Mouse (Mus musculus): ENCODE results near the gene Klf6.

The Klf6 gene

GRCm38 (mm10) chr13:5862003-5862625 is 832 bp downstream of the Klf6 start:
- intact Hi-C loops (cut with DNase I), result loop anchor here (10.0 kb wide), 1 partner anchor 1197 kb away; no protein-coding TSS in a partner anchor

- intact Hi-C loops (cut with DNase I), result loop anchor here (10.0 kb wide), 1 partner anchor 1198 kb away; no protein-coding TSS in a partner anchor
These were observed 1.5 kb downstream of the Klf6 start for GRCm38 (mm10) chr13:5862626-5863407.

GRCm38 (mm10) chr13:5863408-5863891 is 2.2 kb downstream of the Klf6 start:
- intact Hi-C loops (cut with DNase I), result loop anchor here (10.0 kb wide), 1 partner anchor 1199 kb away; no protein-coding TSS in a partner anchor

- intact Hi-C loops (cut with DNase I), result loop anchor here (10.0 kb wide), 1 partner anchor 1200 kb away; no protein-coding TSS in a partner anchor
These were observed 3.2 kb downstream of the Klf6 start for GRCm38 (mm10) chr13:5864265-5865097.

- intact Hi-C loops (cut with DNase I), result loop anchor here (10.0 kb wide), 1 partner anchor 1200 kb away; no protein-coding TSS in a partner anchor
These were observed 3.8 kb downstream of the Klf6 start for GRCm38 (mm10) chr13:5865098-5865415.

GRCm38 (mm10) chr13:5866091-5866490 is 4.8 kb downstream of the Klf6 start:
- intact Hi-C loops (cut with DNase I), result loop anchor here (10.0 kb wide), 1 partner anchor 1201 kb away; no protein-coding TSS in a partner anchor

- intact Hi-C loops (cut with DNase I), result loop anchor here (10.0 kb wide), 1 partner anchor 1202 kb away; no protein-coding TSS in a partner anchor
These were observed 5.2 kb downstream of the Klf6 start for GRCm38 (mm10) chr13:5866532-5866931.

- intact Hi-C loops (cut with DNase I), result loop anchor here (10.0 kb wide), 1 partner anchor 1204 kb away; no protein-coding TSS in a partner anchor
These were observed 7.1 kb downstream of the Klf6 start for GRCm38 (mm10) chr13:5868376-5868775.

- intact Hi-C loops (cut with DNase I), result loop anchor here (10.0 kb wide), 1 partner anchor 1205 kb away; no protein-coding TSS in a partner anchor
These were observed 8.2 kb downstream of the Klf6 start for GRCm38 (mm10) chr13:5869433-5869832.

GRCm38 (mm10) chr13:5869842-5870241 is 8.6 kb downstream of the Klf6 start:
- intact Hi-C loops (cut with DNase I), result loop anchor here (10.0 kb wide), 1 partner anchor 1205 kb away; no protein-coding TSS in a partner anchor

- intact Hi-C loops (cut with DNase I), result no loop called here
These were observed 9.3 kb downstream of the Klf6 start for GRCm38 (mm10) chr13:5870382-5871272.

- intact Hi-C loops (cut with DNase I), result no loop called here
These were observed 10.1 kb downstream of the Klf6 start for GRCm38 (mm10) chr13:5871414-5871813.

GRCm38 (mm10) chr13:5873681-5874080 is 12.4 kb downstream of the Klf6 start:
- intact Hi-C loops (cut with DNase I), result no loop called here

- intact Hi-C loops (cut with DNase I), result no loop called here
These were observed 14.2 kb downstream of the Klf6 start for GRCm38 (mm10) chr13:5875478-5875877.

GRCm38 (mm10) chr13:5878748-5879147 is 17.5 kb downstream of the Klf6 start:
- intact Hi-C loops (cut with DNase I), result no loop called here

GRCm38 (mm10) chr13:5886810-5887209 is 25.5 kb downstream of the Klf6 start:
- intact Hi-C loops (cut with DNase I), result no loop called here

- intact Hi-C loops (cut with DNase I), result no loop called here
These were observed 26.9 kb downstream of the Klf6 start for GRCm38 (mm10) chr13:5888164-5888563.

GRCm38 (mm10) chr13:5888731-5889130 is 27.4 kb downstream of the Klf6 start:
- intact Hi-C loops (cut with DNase I), result no loop called here

GRCm38 (mm10) chr13:5890035-5890434 is 28.8 kb downstream of the Klf6 start:
- intact Hi-C loops (cut with DNase I), result no loop called here

Measured in adrenal gland (tissue).